Mouse (Mus musculus) ovary, postnatal 10 days (tissue): ENCODE data around the gene Ampd3.

ENCODE experiments used
- DNase-seq: peaks from one replicate; pipeline ENCODE4 v3.0.0; 2022; ENCODE audit warnings: low spot score

Gene Ampd3

DNA sequence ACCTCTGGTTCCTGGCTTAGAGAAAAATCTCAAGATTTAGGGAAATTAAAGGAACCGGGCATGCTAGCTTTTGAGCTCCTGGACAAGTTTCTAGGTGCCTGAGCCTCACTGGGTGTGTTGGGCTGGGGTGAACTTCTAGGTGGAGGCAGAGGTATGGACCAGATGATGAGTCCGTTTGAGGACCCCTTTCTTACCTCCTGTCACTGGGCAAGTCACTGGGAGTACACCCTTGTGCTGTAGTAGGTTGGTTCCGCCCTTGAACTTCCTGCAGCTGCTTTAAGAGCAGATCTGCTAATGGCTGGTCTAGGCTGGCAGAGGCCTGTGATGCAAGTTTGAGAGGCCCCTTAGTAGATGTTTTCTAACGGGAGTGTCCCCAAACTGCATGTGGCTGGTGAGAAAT, 1.1 kb downstream of the Ampd3 start:
- DNase-seq: no peak

DNA sequence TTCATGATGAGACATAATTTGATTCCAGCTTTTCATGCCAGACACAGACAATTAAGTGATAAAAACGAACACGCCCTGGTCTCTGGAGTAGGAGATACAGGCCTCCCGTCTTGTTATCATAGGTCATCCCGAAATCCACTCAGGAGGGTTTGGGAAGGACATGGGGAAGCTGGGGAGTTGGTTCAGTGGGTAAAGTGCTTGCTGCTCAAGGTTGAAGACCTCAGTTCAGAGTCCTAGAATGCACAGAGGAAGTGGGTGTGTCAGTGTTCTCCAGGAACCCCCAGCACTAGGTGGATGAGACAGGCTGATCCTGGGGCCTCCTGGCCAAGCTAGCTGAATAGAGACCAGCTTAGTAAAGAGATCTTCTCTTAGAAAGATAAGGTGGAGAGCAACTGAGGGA, 2.9 kb downstream of the Ampd3 start:
- DNase-seq: no peak

DNA sequence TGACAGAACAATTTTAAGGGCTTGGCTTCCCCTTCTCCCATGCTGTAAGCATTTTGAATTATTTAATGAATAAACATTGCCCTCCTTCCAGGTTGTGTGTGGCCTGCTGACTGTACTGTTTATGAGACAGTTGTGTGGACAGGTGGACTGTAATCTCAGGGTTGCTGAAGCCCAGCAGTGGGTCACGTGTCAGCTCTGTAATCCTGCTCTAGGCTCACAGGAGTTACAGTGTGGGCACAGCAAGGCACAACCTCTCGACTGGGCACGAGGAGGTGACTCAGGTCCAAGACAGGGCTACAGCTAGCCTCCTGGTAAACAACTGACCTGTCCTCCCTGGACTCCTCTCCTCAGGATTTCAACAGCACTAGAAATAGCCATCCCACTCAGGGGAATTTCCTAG, 4.3 kb downstream of the Ampd3 start:
- DNase-seq: no peak

DNA sequence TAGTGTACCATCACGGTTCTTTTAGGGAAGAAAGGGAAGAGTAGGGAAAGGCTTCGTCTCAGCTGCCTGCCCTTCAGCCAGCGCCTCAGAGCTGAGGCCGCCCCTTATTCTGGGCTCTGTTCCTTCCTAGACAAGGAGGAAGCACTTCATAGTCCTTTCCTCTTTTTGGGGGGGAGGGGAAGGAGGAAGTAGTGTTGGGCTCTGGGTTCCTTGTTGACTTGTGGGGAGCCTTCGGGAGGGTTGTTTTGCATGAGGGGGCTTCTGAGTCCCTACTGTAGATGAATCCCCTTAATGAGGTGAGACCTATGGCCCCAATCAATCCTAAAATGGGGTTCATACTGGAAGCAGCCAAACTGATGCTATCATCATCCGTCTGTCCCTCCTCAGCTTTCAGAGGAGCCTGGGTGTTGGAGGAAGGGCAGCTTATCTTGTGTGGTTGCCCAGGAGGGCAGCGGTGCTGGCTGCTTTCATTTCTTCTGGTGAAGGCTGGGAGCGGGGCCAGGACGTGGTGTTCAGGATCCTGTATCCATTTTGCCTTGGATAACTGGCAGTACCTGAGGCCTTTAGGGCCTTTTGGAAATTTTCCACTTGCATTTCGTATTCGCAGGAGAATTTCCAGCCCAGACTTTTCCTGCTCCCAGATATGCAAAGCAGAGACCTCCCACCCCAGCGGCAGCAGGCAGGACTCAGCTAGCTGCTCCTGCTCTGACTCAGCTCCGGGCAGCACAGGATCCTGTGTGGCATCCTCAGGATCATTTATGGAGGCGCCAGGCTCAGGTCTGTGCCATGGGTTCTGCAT, 5.4 kb downstream of the Ampd3 start:
- DNase-seq: no peak

DNA sequence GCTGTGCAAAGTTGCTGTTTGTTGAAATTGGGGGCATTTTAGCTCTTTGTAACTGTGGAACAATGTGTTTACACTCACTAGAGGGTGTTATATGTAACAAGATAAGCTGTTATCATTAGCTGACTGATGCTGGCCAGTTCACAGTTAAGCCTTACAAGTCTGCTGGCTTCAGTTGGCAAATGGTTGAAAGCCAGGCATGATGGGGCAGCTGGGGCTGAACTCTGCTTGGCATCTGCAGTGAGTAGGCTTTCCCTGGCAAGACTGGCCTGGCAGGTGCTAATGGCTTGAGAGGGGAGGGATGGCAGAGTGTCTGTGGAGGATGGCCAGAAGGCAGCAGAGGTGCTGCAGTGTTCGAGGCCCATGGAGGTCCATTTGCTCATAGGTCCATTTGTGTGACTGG, 6.1 kb downstream of the Ampd3 start:
- DNase-seq: no peak

DNA sequence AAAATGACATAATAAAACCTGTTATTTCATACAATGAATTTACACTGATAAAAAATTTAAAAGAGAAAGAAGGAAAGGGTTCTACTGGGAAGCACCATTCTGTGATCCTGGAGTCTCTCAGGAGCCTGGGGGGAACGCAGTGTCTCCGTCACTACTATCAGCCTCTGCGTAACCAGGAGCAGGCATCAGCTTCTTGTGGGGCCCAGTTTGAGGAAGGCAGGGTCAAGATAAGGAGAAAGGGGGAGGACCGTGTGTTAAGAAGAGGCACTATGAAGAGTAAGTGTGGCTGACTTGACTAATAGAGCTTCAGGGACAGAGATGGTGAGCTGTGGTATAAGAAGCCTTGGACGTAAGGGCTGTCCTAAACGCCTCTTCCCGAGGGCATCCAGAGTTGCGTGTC, 6.7 kb downstream of the Ampd3 start:
- DNase-seq: no peak

DNA sequence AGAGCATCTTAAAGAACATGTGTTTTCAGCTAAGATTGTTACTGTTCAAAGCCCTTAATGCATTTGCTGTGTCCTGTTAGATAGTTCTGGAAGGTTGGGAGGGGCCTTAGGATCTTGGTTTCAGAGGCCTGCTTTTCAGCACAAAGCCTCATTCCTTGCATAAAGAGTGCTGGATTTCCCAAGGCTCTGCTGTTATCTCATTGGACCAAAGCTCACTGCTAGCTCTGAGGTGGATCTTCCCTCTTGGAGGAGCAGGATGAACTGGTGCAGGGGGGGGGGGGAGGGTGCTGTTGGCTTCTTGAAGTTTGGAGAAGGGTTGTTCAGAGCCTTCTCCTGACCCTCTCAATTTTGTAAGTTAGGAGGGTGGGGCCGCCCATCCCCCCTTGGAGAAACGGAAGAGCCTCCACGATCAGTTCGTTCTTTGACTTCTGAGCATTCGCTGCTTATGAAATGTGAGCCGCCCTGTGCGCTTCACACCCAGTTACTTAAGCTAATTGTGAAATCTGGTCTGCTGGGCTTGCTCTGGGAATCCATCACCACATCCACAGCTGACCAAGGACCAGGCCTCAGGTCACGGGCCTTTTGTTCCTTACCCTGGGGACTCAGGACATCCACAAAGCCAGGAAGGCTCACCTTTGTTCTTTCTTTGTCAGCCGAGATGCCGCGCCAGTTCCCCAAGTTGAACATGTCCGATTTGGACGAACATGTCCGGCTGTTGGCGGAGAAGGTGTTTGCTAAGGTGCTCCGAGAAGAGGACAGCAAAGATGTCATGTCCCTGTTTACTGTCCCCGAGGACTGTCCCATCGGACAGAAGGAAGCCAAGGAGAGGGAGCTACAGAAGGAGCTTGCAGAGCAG, 9.4 kb downstream of the Ampd3 start:
- DNase-seq: no peak

DNA sequence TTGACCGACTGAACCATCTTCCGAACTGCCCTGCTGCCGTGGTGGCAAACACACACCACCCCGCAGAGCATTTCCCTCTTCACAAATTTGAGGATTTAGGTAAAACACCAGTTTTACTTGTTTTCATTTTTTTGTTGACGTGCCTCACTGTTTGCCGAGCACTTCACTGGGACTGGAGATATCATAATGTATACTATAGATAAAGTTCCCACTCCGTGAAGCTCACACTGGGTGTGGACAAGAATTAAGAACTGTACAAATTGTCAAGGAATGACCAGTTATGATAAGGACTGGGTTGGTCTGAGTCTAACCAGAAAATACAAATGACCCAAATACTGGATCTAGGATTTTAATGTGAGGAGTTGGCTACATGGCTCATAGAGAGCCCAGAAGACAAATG, 10.9 kb downstream of the Ampd3 start:
- no peak for DNase-seq

DNA sequence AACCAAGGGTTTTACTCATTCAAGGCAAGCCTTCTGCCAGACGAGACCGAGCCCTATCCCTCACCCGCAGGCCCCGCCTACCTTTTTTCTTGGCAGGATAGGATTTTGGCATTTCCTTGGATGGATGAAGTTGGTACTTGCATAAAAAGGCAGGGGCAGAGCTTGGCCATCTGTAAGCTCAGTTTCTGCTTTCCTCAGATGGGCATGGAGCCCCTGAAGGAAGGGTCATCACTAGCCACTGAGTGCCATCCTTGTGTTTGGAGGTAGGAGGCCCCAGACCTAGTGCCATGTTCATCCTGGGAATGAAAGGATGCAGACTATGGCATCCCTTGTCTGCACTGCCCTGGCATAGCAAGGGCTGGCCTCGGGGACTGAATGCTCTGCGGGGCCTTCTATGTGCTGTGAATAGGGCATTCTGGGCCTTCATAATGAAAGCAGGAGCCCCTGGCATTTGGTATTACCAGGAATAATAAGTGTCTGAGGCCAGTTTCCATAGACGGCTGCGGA, 11.7 kb downstream of the Ampd3 start:
- DNase-seq: no peak

DNA sequence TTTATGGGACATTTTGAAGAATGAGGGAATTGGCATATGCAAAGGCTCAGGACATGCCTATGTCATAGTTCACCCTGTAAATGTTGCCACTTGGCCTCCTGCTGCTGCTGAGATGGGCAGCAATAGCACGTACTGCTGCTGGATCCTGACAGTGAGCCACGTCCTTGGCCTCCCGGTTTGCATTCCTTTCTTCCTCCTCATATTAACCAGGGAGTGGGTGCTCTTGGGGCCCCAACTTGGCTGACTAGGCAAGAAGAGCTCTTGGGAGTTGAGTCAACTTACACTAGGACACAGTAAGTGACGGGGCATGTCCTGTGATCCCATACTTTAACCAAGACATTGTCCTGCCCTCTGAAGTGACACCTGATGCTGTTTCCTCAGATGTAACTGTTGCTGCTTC, 12.5 kb downstream of the Ampd3 start:
- DNase-seq: no peak

DNA sequence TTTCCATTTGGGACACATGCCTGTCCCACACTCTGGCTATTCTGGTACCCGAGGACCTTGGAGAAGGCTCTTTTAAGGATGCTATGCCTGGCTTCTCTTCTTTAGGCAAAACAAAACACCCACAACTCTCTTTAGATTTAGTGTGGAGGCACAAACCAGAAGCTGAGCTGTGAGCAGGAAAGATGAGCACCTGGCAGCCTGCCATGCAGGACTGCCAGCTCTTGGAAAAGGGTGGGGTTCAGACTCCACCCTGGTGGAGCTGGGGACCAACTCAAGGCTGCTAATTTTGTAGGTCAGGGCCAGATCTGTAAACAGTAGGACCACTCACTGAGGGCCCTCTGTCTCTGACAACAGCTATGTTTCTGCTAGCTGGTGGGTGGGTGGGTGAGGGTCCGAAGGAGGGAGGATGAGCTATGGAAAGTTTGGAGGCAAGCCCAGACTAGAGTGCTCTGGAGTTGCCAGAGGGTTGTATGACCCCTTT, 13.3 kb downstream of the Ampd3 start:
- DNase-seq: no peak

DNA sequence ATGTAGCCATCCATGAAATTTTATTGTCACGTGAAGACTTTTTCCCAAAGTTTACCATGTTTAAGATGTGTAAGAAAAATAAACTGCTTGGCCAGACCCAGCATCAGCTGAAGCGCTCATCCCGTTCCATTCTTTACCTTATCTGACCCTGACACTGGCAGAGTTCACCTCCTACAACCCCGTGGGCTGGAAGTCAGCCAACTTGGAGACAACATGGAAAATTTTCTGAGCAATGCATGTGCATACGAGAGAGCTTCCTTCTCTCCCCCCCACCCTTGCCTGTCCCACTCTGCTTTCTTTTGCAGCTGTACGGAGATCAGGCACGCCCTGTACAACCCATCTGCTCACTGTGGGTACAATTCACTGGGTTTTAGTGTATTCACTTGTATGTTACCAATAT, 14.1 kb downstream of the Ampd3 start:
- DNase-seq: no peak

DNA sequence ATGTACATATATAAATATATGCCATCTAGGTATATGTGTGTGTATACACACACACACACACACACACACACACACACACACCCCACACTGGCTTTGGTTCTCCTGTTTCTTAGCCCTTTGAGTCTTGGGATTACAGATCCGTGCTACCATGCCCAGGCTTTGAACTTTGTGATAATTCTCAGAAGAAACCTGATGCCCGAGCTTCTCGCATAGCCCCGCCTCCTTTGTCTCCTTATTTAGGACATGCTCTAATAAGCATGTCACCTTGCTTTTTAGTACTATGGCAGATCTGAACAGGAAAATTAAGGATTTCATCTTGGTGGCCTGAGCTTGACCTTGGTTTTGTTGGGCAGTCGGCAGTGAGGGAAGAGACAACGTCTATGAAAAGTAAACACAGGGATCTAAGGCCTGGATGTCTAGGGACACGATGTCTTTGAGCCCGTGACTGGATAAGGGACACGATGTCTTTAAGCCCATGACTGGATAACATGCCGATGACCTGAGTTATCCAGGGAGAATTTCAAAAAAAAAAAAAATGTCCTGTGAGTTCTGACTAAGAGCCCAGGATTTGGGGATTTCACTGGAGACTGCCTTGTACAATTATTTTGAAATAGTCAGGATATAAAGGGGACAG, 15.0 kb downstream of the Ampd3 start:
- DNase-seq: no peak

DNA sequence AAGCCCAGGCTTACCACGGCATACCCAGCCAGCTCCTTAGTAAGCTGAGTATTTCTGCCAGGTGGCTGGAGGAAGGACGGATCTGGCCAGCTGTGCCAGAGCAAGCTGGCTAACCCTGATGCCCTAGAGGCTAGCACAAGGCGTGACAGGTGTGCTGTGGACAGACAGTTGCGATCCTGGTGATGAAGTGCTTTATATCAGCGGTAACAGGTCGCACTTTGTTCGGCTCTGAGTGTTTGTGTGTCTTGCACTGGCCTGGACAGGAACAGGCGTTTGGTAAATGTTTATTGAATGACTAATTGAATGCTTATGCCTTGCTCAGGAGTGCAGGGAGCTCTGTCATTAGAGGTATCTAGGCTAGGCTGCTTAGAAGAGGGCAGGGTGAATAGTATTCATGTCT, 17.0 kb downstream of the Ampd3 start:
- DNase-seq: no peak

DNA sequence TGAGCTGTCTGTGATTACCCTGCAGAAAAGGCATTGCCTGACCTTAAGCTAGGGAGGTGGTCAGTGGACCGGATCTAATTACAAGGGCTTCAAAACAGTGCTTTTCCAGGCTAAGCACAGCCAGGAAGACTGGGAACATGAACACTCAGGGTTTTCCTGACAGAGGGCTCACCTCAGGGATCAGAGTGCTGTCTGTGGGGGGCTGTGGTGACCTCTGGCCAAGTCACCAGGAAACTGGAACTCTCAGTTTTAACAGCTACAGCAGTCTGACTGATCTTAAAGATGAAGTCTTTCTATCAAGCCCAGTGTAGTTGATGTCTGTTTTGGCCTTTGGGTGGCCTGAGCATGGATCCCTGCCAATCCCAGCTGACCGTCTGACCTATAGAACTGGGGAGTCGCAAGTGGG, 17.7 kb downstream of the Ampd3 start:
- DNase-seq: no peak

DNA sequence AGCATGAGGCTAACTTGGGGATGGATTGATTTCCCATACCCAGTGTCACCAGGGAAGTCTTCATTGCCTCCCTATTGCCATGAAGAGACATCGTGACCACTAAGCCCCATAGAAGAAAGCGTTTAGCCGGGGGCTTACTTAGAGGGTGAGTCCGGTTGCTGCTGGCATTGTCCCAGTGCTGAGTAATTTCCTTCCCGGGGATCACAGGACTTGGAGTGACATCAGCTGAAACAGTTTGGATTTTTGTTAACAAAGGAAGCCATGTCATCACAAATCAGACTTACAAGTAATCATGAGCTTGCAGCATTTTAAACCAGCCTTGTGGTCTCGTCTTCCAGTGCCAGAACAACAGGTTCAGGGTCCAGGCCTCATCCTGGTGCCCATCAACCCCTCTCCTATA, 19.3 kb downstream of the Ampd3 start:
- no peak for DNase-seq

DNA sequence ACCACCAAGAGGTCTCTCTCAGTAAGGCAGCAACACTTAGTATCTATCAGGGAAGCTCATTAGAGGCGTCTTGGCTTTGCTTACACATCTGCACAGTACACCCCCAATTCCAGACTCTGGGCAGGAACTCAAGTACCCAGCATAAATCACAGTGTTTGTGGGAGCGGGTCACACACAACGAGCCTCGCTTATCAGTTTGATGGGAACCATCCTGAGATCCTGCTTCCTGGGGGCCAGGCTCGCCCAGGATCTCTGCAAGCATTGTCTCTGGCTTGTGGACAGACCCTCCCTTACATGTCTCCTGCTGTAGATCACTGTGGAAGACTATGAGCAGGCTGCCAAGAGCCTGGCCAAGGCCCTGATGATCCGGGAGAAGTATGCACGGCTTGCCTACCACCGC, 22.9 kb downstream of the Ampd3 start:
- DNase-seq: no peak

DNA sequence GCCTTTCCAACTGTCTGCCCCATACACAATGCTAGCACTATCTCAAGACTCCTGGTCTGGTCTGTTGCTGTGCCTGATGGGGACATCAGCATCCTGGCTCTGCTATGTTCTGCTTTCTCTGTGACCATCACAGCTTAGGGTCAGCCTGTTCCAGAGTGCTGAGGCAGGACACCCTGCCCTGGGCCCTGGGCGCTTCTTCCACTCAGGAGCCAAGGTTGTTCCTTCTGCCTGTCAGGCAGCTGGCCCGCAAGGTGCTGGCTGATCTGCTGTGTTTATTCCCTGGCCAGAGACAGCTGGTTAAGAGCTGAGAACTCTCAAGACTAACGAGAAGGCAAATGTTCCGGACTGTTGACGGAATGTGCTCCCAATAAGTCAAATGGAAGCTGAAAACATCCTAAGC, 24.2 kb downstream of the Ampd3 start:
- no peak for DNase-seq

DNA sequence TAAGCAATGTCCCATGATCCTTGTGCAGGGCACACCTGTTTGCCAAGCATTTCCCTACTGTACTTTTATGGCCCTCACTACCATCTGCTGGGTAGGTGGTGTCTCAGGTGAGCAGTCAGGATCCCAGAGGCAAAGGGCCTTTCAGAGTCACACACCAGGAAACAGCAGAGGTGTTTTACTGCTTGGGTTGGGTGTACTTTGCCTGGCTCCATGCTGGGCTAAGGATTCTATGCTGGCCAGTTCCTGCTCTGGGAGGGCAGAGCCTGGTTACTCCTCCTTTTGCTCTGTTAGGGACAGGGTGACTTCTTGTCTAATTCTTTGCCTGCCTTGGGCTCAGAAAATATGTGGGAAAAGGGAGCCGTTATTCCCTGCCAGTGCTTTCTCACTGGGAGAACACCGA, 24.8 kb downstream of the Ampd3 start:
- no peak for DNase-seq

DNA sequence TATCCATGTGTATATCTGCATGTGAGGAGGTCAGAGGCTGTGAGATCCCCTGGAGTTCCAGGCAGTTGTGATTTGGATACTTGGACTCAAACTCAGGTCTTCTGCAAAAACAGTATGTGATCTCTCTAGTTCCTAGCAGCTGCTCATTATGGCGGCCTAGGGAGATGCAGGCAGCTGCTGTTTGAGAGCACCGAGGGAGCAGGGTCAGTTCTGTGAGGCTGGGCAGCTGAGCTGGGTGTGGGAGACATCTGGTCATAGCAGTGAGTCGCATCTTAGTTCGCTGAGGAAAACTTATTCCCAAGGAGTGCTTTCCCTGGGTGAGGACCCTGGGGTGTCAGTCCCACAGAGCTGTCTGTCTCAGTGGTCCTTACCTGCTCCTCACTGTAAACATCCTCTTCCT, 26.7 kb downstream of the Ampd3 start:
- DNase-seq: no peak

DNA sequence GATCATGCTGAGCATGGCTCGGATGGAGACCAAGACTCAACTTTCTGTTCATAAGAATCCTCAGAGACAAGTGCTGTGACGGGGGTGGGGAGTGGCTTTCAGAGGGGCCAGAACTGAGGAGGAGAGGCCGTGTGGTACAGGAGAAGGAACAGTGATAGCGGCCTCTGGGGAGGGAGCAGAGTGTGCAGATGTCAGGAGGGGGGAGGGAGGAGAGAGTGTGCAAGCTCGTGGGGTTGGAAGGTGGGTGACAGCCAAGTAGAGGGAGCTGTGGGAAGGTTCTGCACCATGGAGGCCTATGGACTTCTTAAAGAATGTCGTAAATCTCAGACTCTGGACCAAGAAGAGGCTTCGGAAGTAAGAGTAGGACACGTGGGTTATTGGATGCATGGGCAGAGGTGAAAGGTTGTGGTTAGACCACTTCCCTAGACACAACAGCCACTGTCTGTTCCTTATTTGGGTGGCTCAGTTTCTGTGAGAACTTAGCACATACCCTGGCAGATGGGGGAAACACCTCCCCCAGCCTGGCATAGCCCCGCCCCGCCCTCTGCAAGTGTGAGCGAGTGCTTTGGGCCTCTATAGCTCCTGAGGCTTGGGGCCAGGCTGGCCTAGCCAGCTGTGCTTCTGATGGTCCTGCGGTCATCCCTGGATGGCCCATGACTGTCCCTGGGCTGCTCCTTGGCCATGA, 28.5 kb downstream of the Ampd3 start:
- no peak for DNase-seq

DNA sequence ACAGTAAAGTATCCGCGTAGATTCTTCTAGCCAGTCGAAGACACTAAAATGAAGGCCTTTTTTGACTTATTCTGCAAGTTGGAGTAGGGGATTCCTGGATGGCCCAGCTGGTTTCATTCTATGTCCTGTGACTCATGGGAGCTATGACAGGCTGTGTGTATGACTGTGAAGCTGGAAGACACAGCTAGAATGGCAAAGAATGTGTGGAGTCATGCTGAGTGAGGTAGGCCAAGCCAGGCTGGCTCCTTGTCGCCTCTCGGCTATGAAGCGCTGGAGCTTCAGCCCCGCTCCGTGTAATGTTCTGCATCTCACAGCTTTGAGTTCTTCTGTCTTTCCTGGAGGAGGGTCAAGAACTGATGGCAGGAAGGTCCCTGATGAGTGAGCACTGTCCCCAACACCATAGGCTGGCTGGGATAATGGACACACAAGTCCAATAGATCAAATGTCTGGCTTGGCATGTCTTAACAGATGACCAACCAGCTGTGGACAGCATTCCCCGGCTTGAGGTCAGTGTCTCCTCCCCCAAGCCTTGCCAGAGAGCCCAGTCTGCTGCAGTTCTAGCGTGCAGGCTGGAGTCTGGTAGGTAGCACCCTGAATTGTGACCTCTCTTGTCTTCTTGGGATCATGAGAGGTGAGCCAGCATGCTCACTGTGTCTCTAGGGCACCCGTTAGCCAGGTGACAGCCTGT, 29.9 kb downstream of the Ampd3 start:
- DNase-seq: no peak
